Mouse (Mus musculus) heart, adult 8-10 months (tissue): ENCODE results near the gene Herc6. TPM values are rescaled to one million over a fixed set of nuclear protein-coding genes. Genes with fewer than 3 reads are reported as not detected.
A peak's percentile ranks its signal among the peaks of the same experiment; 100 is the strongest.

Experiments used
- DNase-seq: peaks from one replicate; pipeline ENCODE4 v3.0.0; 2022; ENCODE audit warnings: low spot score
- total RNA-seq, 4 experiments: library from RNA; stranded (reverse); gene quantifications; 2 replicates each; pipeline ENCODE4 v1.2.4; 2022

The Herc6 gene
- total RNA-seq, 4 experiments from 2014 or later = 1.7 to 3.4 (median 2.9) TPM

DNA sequence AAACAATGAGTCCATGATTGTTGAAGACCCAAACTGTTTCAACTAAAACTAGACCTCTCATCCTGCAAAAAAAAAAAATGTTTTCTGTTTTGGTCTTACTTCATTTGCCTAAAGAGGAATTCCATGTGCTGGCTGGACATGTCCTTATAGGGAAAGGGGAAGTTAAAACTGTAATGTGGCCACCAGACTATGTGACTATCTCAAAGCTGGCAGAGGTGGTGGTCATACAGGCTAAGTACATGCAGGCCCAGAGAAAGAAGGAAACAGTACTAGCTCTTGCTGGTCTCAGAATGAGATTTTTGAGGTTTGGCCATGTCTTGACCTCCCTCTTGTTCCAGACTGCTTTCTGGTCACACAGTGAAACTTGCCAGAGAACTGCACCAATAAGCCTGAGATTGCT lies 9.2 kb upstream of the Herc6 start:
- no peak for DNase-seq

DNA sequence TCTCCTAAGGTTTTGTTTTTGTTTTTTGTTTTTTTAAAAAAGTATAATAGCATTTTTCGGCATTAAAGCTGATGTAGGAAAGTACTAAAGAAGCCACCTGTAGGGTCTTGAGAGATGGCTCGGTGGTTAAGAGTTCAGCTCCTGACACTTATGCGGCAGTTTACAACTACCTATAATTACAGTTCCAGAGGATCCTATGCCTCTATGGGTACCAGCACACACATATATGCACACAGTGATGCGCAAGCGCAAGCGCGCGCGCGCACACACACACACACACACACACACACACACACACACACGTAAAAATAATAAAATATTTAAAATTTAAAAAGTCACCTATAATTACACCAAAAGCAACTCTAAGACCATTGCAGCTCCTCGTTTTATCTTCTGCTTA lies 795 bp downstream of the Herc6 start:
- DNase-seq = no peak

DNA sequence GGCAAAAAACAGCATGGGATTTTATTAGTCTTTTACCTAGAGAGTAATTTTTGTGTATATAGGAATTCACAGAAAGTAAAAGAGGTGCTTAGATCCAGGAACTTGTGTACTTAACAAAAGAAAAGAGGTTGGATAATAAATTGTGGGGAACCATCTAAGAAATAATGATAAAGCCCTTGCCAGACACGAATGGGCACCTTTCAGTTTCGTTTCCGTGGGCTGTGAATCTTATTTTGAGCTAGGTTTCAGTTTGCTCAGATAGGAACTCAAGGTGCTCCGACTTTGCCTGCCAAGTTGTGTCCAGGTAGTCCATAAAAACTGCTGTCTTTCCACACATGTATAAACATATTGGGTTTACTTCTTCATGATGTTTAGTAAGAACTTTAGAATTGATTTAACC lies 1.6 kb downstream of the Herc6 start:
- peak; percentile 10 for DNase-seq

DNA sequence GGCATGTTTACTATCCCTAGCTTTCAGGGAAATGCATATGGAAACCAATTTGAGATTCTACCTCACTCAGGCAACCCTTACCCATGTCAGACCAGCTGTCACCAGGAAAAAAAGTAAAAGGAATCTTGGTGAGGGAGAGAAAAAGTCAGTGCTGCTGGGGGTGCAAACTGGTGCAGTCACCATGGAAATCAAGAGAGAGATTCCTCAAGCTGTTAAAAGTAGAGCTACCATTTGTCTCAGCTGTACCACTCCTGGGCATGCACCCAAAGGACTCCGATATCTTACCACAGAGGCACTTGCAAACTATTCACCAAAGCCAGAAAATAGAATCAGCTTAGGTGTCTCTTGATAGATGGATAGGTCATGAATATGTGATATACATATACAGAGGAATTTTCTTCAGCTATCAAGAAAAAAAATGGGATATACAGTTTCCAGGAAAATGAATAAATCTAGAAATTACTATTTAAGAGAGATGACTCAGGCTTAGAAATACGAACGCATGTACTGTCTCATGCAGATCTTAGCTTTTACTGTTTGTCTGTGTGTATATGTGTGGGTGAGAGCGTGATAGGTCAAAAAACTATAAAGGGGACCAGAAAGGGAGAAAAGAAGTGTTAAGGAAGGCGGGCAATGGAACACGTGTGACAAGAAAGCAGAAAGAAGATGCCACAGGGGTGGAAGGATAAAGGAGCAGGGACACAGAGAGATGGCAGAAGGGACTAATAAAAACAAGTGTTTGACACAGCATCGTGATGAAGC lies 24.9 kb downstream of the Herc6 start:
- DNase-seq = no peak

DNA sequence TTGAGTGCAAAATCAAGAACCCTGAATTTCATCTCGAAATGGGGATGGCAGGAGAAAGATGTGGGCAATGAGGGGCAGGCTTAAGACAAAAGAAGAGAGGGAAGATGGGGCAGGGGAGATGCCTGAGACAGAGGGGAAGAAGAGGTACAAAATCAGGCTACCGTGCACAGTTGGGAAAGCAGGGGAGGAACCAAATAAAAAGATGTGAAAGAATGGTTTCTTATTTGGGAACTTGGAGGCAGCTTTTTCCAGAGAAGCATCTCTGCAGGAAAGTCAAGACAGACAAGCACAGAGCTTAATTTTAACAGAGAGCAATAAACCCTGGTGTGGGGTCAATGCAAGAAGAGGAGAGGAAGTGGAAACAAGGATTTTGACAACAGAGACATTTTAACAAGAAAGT lies 27.2 kb downstream of the Herc6 start:
- DNase-seq = no peak

DNA sequence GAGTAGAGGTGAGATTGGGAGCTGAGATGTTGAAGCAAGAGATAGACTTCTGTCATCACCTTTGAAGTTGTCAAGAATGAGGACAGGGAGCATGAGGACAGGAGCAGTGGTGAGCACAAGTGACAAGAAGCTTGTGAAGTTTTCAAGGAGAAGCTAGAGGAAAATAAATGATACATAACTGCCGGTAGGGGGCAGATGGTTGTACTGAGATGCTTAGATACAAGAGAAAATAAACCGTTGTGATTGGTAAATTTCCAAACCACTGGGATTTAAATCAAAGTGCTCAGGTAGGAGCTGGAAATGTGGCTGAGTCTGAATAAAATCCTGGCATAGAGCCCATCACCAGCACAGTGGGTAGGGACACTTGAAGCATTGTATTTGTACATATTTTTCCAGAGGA lies 28.8 kb downstream of the Herc6 start:
- DNase-seq = no peak

DNA sequence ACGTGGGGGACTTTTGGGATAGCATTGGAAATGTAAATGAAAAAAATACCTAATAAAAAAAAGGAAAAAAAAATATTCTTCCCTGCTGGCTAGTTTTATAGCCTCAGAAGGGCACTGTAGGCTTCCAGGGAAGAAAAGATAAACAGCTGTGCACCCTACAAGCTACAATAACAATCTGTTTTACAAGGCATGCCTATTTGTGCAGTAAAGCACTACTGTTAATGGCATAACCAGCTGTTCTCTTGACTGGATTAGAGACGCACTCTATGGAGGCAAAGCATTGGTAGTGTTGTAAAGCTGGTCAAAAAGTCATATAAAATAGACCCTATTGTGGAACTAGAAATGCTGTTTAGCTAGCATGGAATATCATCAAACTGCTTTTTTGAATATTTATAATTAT lies 35.0 kb downstream of the Herc6 start:
- DNase-seq = no peak

DNA sequence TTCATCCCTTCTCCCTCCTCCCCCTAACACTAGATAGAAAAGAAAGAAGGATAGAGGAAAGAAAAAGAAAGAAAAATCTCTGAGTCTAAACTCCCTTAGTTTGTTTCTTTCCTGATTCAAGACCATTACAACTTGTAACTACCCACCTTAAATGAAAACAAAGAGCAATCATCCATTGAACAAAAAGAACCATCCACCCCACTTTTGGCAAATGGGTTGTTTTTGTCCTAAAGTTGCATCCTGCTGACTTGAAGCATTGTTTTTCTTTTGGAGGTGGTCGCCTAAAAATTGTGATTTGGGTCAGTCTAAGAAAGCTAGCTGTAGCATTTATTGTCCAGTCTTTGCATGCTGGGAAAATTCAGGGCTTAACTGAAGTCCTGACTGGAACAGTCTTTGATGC lies 58.7 kb downstream of the Herc6 start:
- DNase-seq = no peak

DNA sequence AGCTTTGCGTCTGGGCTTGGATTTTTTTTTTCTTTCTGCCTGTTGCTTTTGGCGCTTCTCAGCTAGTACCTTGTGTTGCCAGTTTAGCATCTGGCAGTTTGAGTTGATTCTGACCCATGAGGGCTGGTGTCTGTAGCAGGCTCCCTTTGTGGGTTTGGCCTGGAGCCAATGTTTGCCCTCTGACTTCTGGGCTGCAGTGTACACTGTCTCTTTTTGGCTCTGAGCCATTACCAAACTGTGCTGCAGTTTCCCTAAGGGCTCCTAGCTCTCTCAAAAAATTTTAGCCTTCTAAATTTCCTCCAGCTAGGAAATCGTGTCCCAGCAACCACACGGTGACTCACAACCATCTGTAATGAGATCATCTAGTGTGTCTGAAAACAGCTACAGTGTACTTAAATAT lies 61.0 kb downstream of the Herc6 start:
- peak; percentile 34 for DNase-seq

DNA sequence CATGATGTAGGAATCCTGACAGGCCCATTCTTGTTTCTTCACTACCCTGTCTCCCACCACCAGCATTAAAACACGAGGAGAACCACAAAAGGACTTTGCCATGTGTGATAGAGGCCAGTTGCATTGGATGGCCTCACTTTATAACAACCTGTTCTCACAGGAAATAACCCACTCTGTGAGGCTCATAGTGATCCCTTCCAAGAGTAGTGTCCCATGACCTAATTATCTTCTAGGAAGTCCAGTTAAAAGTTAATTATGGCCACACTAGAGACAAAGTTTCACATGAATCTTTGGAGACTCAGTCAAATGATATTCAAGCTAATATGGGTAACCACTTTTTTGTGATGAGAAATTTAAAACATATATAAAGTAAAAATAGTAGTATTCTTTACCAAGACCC lies 66.5 kb downstream of the Herc6 start:
- DNase-seq = no peak

DNA sequence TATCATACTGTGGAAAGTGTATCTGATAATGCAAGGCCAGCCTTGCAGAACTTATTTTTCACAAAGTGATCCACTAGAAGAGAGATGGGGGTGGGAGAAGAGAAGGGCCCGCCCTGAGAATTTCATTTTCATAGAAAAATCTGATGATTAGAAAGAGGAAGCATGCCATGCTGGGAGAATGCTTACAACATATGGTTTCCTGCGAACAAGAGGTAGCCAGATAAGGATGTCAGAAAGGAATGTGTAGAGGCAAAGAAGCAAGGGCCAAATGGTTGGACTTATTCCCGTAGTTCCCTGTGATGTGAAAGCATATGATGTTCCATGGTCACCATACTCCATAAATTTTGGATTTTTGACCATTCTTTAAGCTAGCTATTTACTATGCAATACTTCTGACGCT lies 80.5 kb downstream of the Herc6 start:
- DNase-seq = no peak

DNA sequence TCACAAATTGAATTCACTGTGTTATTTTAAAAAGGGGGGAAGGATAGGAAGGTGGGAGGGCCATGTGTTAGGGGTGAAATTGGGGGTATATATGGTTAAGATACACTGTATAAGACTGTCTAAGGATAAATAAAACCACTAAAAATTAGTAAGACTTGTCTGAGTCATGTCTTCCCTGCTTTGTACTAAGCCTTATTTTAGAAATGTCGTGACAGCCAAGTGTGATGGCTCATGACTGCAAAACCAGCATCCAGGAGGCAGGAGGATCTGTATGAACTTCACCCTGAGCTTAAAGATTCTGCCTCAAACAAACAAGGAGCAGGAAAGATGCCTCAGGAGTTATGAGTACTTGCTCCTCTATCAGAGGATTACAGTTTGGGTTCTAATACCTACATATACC lies 103.4 kb downstream of the Herc6 start:
- no peak for DNase-seq

DNA sequence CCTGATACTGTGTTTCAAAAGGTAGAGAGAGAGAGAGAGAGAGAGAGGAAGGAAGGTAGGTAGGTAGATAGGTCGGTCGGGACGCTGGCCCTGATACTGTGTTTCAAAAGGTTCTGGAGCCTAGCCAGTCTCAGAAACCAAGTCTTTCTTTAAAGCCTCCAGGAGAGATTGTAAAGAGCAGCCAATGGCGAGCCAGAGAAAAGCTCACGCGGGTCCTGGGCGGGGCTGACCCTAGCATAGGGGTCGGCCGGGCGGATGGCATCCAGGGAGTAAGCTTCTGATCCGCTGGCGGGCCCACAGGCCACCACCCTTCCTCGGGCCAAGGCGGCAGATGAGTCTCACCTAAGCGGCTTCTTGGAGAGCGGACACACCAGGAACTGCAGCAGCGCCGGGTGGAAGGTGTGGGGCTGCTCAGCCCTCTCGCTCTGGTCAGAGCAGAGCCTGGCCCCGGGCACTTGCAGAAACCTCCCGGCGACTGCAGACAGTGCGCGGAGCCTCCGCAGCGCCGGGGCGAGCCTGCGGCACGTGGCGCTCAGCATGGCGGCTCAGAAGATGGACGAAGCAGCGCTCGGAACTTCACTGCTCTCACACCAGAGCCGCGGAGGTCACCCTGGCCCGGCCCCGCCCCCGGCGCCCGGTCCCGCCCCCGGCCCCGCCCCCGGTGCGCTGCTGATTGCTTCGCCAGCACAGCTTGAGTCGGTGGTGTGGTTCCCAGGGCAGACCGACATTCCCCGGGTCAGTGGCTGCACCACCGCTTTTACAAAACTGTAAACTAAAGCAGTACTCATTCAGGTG lies 110.9 kb downstream of the Herc6 start, which contains the start of gene Pyurf:
Gene Pyurf, minus strand, starts transcription at position 612 of the 795 bp plus-strand sequence.
- DNase-seq = peak; percentile 89

DNA sequence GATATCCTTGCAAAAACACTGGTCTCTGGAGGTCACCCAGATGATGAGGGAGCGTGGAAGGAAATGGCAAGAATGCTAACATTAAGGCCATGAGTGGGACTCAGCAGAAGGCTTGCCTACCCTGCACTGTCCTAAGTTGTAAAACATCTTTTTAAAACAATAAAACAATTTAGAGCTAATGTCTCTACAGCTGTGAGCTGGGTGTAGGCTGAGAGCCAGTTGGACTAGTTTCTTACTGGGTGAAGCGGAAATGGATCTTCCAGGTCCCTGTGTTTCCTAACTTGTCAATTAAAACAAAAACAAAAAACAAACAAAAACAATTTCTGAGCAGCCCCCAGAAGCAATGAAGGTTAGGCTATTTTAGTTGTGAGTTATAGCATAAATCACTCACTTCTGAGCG lies 112.3 kb downstream of the Herc6 start:
- no peak for DNase-seq

DNA sequence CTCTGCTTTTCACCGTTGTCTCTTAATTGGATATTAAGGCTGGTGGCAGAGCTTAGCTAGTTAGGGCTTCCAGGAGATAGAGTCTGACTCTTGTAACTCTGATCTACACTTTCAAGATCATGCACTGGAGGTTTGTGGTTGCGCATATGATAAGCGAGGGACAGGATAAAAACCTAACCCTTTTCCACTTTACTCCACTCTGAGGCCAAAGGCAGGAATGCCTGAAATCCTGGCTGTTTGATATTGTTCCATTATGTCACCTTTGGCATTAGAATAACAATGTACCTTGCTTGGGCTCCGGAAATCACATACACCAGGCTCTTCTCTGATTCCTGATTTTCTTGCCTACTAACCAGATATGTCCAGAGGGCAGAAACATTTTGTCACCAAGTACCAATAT lies 120.9 kb downstream of the Herc6 start:
- no peak for DNase-seq

DNA sequence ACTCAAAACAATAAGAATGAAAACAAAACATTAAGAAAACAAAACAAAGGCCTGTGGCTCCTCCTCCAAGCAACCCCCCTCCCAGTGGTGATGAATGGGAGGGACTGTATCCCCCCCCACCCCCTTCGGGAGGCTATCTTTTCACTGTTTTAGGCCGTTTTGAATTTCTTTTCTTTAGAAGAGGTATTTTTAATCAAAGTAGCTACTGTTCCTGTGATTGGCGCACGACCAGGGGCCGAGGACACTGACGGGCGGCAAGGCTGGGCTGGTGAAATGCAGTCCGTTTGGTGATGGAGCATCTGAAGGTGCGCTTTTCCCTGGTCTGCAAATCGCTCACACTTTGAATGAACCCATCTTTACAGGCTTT lies 121.6 kb downstream of the Herc6 start, which contains the start of gene Lancl2:
Gene Lancl2, plus strand, starts transcription at position 165 of the 367 bp plus-strand sequence.
- peak; percentile 21 for DNase-seq

DNA sequence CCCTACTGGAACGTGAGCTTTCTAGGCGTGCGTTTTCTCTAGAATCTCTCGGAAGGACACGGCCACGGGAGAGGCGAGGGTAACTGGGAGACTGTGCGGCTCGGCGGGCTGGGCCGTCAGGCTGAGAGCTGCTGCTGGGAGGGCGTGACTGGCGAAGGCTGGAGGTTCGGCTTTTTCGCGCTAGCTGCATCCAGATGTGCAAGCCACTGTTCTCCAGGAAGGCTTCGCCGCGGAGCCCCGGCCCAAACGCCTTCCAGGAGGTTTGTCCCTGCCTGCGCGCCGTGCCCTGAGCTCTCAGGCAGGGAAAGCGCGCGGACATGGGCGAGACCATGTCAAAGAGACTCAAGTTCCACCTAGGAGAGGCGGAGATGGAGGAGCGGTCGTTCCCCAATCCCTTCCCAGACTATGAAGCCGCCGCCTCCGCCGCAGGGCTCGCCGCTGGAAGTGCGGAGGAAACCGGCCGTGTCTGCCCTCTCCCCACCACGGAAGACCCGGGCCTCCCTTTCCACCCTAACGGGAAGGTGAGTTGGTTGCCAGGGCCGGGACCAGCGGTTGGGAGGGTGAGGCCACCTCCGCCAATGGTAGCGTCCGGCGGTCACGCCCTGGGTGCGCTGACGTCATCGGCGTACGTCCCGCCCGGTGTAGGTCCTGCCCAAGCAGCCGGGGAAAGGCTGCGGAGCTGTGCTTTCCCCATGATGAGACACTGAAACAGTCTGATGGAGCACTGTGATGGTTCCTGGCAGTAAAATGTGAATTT lies 122.1 kb downstream of the Herc6 start:
- peak; percentile 97 for DNase-seq

DNA sequence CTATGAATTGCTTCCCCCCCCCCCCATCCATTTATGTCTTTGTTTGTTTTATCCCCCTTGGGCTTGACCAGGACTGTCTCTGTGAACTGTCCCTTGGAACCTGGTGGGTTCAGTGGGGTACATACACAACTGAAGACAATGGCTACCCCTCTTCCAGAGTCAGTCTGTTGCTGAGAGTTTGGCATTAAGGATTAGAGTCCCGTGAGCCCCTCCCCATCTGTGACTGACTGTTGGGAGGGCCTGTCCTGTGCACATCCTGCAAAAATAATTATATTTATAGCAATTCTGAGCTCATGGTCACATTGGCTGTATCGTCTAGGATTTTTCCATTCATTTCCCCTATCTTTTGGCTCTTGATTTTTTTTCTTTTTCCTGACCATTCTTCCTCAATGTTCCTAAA lies 122.9 kb downstream of the Herc6 start:
- peak; percentile 21 for DNase-seq

DNA sequence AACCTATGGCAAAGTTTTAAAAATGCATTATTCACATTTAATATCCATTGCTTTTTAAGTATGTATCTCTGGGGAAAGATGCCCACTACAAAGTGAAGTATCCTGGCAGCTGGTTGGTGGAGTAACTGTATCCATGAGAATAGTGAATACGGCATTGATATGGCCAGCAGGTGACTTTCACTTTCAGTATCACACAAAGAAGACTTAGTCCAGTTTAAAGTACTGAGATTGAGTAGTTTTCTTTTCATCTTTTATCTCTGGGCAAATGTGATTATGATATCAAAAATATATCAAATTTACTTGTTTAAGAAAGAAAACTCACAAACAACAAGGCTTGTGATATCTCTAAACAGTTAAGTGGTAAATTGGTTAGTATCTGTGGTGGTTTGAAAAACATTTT lies 125.9 kb downstream of the Herc6 start:
- peak; percentile 21 for DNase-seq

DNA sequence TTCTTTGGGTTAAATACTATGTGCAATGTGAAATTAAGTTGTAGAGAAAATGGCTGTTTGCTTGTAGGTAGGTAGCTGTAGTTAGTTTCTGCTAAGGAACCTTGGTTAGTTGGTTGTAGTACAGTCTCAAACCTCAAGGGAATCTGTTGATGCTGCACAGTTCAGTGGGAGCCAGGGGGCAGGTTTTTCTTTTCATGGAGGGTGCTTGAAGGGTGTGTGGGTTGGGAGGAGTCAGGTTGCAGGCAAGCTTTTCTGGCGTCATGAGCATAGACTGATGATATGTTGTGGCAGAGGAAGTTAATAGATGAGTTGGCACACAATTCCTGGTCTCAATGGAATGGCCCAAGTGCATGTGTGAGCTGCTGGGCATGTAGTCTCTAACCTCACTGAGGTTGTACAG lies 130.9 kb downstream of the Herc6 start:
- DNase-seq = no peak
